Mouse (Mus musculus): ENCODE measurements around the gene Cep128.

The Cep128 gene

GRCm38 (mm10) chr12:90975429-90975828 lies 408.8 kb downstream of the Cep128 start:
- in situ Hi-C loops (cut with MboI) = no loop called here

GRCm38 (mm10) chr12:90971156-90971555 lies 413.1 kb downstream of the Cep128 start:
- in situ Hi-C loops (cut with MboI) = no loop called here

GRCm38 (mm10) chr12:90961386-90962017 lies 422.7 kb downstream of the Cep128 start:
- in situ Hi-C loops (cut with MboI) = no loop called here

- in situ Hi-C loops (cut with MboI) = no loop called here
Measured at GRCm38 (mm10) chr12:90954740-90955473, 429.3 kb downstream of the Cep128 start.
